Mouse (Mus musculus) kidney, adult 2 months (tissue): ENCODE data around the gene Ocln. TPM values are rescaled to one million over a fixed set of nuclear protein-coding genes. Genes with fewer than 3 reads are reported as not detected.

Experiments used
- DNase-seq: peaks from one replicate; pipeline ENCODE4 v3.0.0; 2021
- H3K27ac ChIP-seq: fragments of 200-500 bp; 2 replicates; pipeline ENCODE4 v1.5.1; 2012; ENCODE audit warnings: low read depth, low read length, control low read depth, inconsistent platforms; ENCODE audit not compliant: insufficient read depth
- H3K27me3 ChIP-seq: fragments of 200-500 bp; replicated peaks from 2 replicates; pipeline ENCODE4 v1.6.1; 2012; ENCODE audit warnings: mild to moderate bottlenecking, moderate library complexity, low read length, inconsistent platforms; ENCODE audit not compliant: control insufficient read depth, insufficient read depth
- H3K36me3 ChIP-seq: fragments of 200-500 bp; 2 replicates; pipeline ENCODE4 v1.6.1; 2012; ENCODE audit warnings: mild to moderate bottlenecking, moderate library complexity, low read length, inconsistent platforms; ENCODE audit not compliant: control insufficient read depth, insufficient read depth
- H3K4me1 ChIP-seq: fragments of 200-500 bp; 2 replicates; pipeline ENCODE4 v1.6.1; 2011; ENCODE audit warnings: low read length; ENCODE audit not compliant: control insufficient read depth, insufficient read depth
- H3K4me3 ChIP-seq: fragments of 200-500 bp; 2 replicates; pipeline ENCODE4 v1.5.1; 2011; ENCODE audit warnings: mild to moderate bottlenecking, low read depth, low read length, control low read depth; ENCODE audit not compliant: insufficient read depth
- CTCF ChIP-seq: fragments of 200-500 bp; conservative IDR thresholded peaks from 2 replicates; pipeline ENCODE4 v1.5.1; 2011; ENCODE audit warnings: low read depth, mild to moderate bottlenecking, control low read depth, low read length, moderate library complexity, mixed read lengths; ENCODE audit not compliant: insufficient read depth, insufficient read length
- POLR2A ChIP-seq: fragments of 200-500 bp; IDR thresholded peaks from one replicate; pipeline ENCODE4 v1.6.1; 2011; ENCODE audit warnings: low read depth, low read length, control low read depth
- WGBS: fragments of 180-500 bp; shearing (Covaris S2); methylation state at CpG from one replicate; pipeline ENCODE4 v1.1.7; 2018; 5-methylcytosine and 5-hydroxymethylcytosine counted together
- polyA plus RNA-seq: library from polyadenylated mRNA; depleted of rRNA; stranded (reverse); fragments of >200 nt; gene quantifications from 2 replicates; pipeline ENCODE4 v1.2.3, GENCODE M21; 2012

Gene Ocln
- polyA plus RNA-seq, 1 experiment, result 11.0 TPM

- no peak overlapping the region for H3K27ac ChIP-seq
- no peak for DNase-seq
- 87% methylated on average over 9 of the region's 9 CpGs for WGBS
- no peak for TF ChIP-seq POLR2A
- no peak for TF ChIP-seq CTCF
- H3K36me3 ChIP-seq, result no peaks in the 10 kb centered on the region
- H3K4me1 ChIP-seq, result no peaks in the 10 kb centered on the region
- no peaks in the 10 kb centered on the region for H3K27me3 ChIP-seq
- no peak overlapping the region for H3K4me3 ChIP-seq
These were observed 6.9 kb upstream of the Ocln start for GRCm38 (mm10) chr13:100559449-100559848.

- 50% methylated on average over 4 of the region's 4 CpGs for WGBS
These were observed 4.5 kb upstream of the Ocln start for GRCm38 (mm10) chr13:100557011-100557410.

GRCm38 (mm10) chr13:100553042-100553437 lies 522 bp upstream of the Ocln start:
- H3K4me3 ChIP-seq, result peak overlapping the region; percentile 64
- H3K27ac ChIP-seq, result peak overlapping the region; percentile 49
- TF ChIP-seq POLR2A (no peak), CTCF (no peak)
- peaks cover 4% of the 10 kb centered on the region; the same call in 1 of the 2 replicates for H3K4me1 ChIP-seq
- no peak for DNase-seq
- no peaks in the 10 kb centered on the region for H3K36me3 ChIP-seq
- H3K27me3 ChIP-seq, result no peaks in the 10 kb centered on the region
- 4% methylated on average over 12 of the region's 12 CpGs for WGBS

More at GRCm38 (mm10) chr13:100557011-100557410, 4.5 kb upstream of the Ocln start:
- DNase-seq, result no peak
- Histone ChIP-seq H3K36me3 (no peaks in the 10 kb centered on the region), H3K27me3 (no peaks in the 10 kb centered on the region), H3K4me3 (no peak overlapping the region), H3K4me1 (no peaks in the 10 kb centered on the region), H3K27ac (no peak overlapping the region)
- TF ChIP-seq POLR2A (no peak), CTCF (no peak)

GRCm38 (mm10) chr13:100552009-100552368 lies 529 bp downstream of the Ocln start:
- Histone ChIP-seq H3K36me3 (no peaks in the 10 kb centered on the region), H3K27me3 (no peaks in the 10 kb centered on the region), H3K4me3 (peak overlapping the region; percentile 64), H3K4me1 (peaks cover 4% of the 10 kb centered on the region; the same call in 1 of the 2 replicates), H3K27ac (peak overlapping the region; percentile 49)
- WGBS, result 1% methylated on average over 35 of the region's 35 CpGs
- TF ChIP-seq POLR2A (no peak), CTCF (no peak)
- no peak for DNase-seq

- H3K4me1 ChIP-seq, result peaks cover 4% of the 10 kb centered on the region; the same call in 1 of the 2 replicates
- H3K4me3 ChIP-seq, result peak overlapping the region; percentile 64
- H3K36me3 ChIP-seq, result no peaks in the 10 kb centered on the region
- TF ChIP-seq POLR2A (no peak), CTCF (no peak)
- H3K27me3 ChIP-seq, result no peaks in the 10 kb centered on the region
- peak; percentile 54 for DNase-seq
- WGBS, result 1% methylated on average over 41 of the region's 41 CpGs
- H3K27ac ChIP-seq, result peak overlapping the region; percentile 49
These were observed 1.0 kb downstream of the Ocln start for GRCm38 (mm10) chr13:100551371-100552008.

GRCm38 (mm10) chr13:100547269-100547668 lies 5.2 kb downstream of the Ocln start:
- TF ChIP-seq CTCF (no peak), POLR2A (no peak)
- no peaks in the 10 kb centered on the region for H3K27me3 ChIP-seq
- 65% methylated on average over 5 of the region's 5 CpGs for WGBS
- DNase-seq, result peak; percentile 67
- peaks cover 10% of the 10 kb centered on the region; the same call in 1 of the 2 replicates for H3K4me1 ChIP-seq
- H3K27ac ChIP-seq, result peak overlapping the region; percentile 92
- no peaks in the 10 kb centered on the region for H3K36me3 ChIP-seq
- no peak overlapping the region for H3K4me3 ChIP-seq

- TF ChIP-seq CTCF (no peak), POLR2A (no peak)
- H3K36me3 ChIP-seq, result no peaks in the 10 kb centered on the region
- WGBS, result 35% methylated on average over 3 of the region's 3 CpGs
- H3K27me3 ChIP-seq, result no peaks in the 10 kb centered on the region
- no peak overlapping the region for H3K4me3 ChIP-seq
- H3K4me1 ChIP-seq, result peaks cover 10% of the 10 kb centered on the region; the same call in 1 of the 2 replicates
- DNase-seq, result no peak
- H3K27ac ChIP-seq, result no peak overlapping the region
These were observed 7.0 kb downstream of the Ocln start for GRCm38 (mm10) chr13:100545510-100545909.
